Mouse (Mus musculus): ENCODE data around the gene Ostm1.

Gene Ostm1

GRCm38 (mm10) chr10:42625907-42626306 lies 42.3 kb downstream of the Ostm1 start:
- no peak for DNase-seq (ENCODE audit: low read depth, low spot score)

- no peak for DNase-seq (ENCODE audit: low read depth, low spot score)
Measured at GRCm38 (mm10) chr10:42630596-42631355, 47.2 kb downstream of the Ostm1 start.

GRCm38 (mm10) chr10:42631754-42632452 lies 48.3 kb downstream of the Ostm1 start:
- DNase-seq (ENCODE audit: low read depth, low spot score), result no peak

- no peak for DNase-seq (ENCODE audit: low read depth, low spot score)
Measured at GRCm38 (mm10) chr10:42632453-42633360, 49.1 kb downstream of the Ostm1 start.

- DNase-seq (ENCODE audit: low read depth, low spot score), result no peak
Measured at GRCm38 (mm10) chr10:42633361-42634121, 49.9 kb downstream of the Ostm1 start.

- DNase-seq (ENCODE audit: low read depth, low spot score), result no peak
Measured at GRCm38 (mm10) chr10:42634122-42634720, 50.6 kb downstream of the Ostm1 start.

- no peak for DNase-seq (ENCODE audit: low read depth, low spot score)
Measured at GRCm38 (mm10) chr10:42635046-42635445, 51.4 kb downstream of the Ostm1 start.

- DNase-seq (ENCODE audit: low read depth, low spot score), result no peak
Measured at GRCm38 (mm10) chr10:42635566-42636359, 52.1 kb downstream of the Ostm1 start.

- no peak for DNase-seq (ENCODE audit: low read depth, low spot score)
Measured at GRCm38 (mm10) chr10:42636360-42637182, 52.9 kb downstream of the Ostm1 start.

- peak; percentile 88 for DNase-seq (ENCODE audit: low read depth, low spot score)
Measured at GRCm38 (mm10) chr10:42637183-42637788, 53.7 kb downstream of the Ostm1 start.

- DNase-seq (ENCODE audit: low read depth, low spot score), result no peak
Measured at GRCm38 (mm10) chr10:42639856-42640255, 56.2 kb downstream of the Ostm1 start.

- no peak for DNase-seq (ENCODE audit: low read depth, low spot score)
Measured at GRCm38 (mm10) chr10:42643638-42644037, 60.0 kb downstream of the Ostm1 start.

GRCm38 (mm10) chr10:42646340-42646739 lies 62.7 kb downstream of the Ostm1 start:
- no peak for DNase-seq (ENCODE audit: low read depth, low spot score)

- DNase-seq (ENCODE audit: low read depth, low spot score), result no peak
Measured at GRCm38 (mm10) chr10:42661916-42662315, 78.3 kb downstream of the Ostm1 start.

GRCm38 (mm10) chr10:42669970-42670369 lies 86.3 kb downstream of the Ostm1 start:
- DNase-seq (ENCODE audit: low read depth, low spot score), result no peak

- no peak for DNase-seq (ENCODE audit: low read depth, low spot score)
Measured at GRCm38 (mm10) chr10:42672798-42673197, 89.2 kb downstream of the Ostm1 start.

GRCm38 (mm10) chr10:42675571-42675970 lies 91.9 kb downstream of the Ostm1 start:
- DNase-seq (ENCODE audit: low read depth, low spot score), result no peak

GRCm38 (mm10) chr10:42678331-42678730 lies 94.7 kb downstream of the Ostm1 start:
- DNase-seq (ENCODE audit: low read depth, low spot score), result no peak

Measured in forelimb bud, embryonic 11.5 days (tissue).